Mouse (Mus musculus) stomach, embryonic 14.5 days (tissue): ENCODE data around the gene Uba52. TPM values are rescaled to one million over a fixed set of nuclear protein-coding genes. Genes with fewer than 3 reads are reported as not detected.

ENCODE experiments used
- ATAC-seq: fragments of 200-750 bp; cut with Nextera tagmentation; 2 replicates; pipeline ENCODE4 v1.8.0; 2017; ENCODE audit warnings: low read depth, moderate TSS enrichment; ENCODE audit not compliant: insufficient number of reproducible peaks, insufficient read depth, low FRiP score
- H3K27ac ChIP-seq: fragments of 300-500 bp; sonication (generic); 2 replicates; pipeline ENCODE4 v1.5.1; 2014; ENCODE audit warnings: mild to moderate bottlenecking, low read length, moderate library complexity, mixed read lengths
- H3K27me3 ChIP-seq: fragments of 300-500 bp; sonication (generic); 2 replicates; pipeline ENCODE4 v1.6.1; 2014; ENCODE audit warnings: low read length, control low read depth, mixed read lengths; ENCODE audit not compliant: control insufficient read depth, insufficient read depth
- H3K36me3 ChIP-seq: fragments of 300-500 bp; sonication (generic); 2 replicates; pipeline ENCODE4 v1.6.1; 2014; ENCODE audit warnings: mild to moderate bottlenecking, control low read depth, low read length, moderate library complexity, mixed read lengths; ENCODE audit not compliant: control insufficient read depth, insufficient read depth
- H3K4me1 ChIP-seq: fragments of 300-500 bp; sonication (generic); 2 replicates; pipeline ENCODE4 v1.6.1; 2014; ENCODE audit warnings: low read length, control low read depth, mixed read lengths; ENCODE audit not compliant: control insufficient read depth, insufficient read depth
- H3K4me2 ChIP-seq: fragments of 300-500 bp; sonication (generic); replicated peaks from 2 replicates; pipeline ENCODE4 v1.6.1; 2014; ENCODE audit warnings: low read depth, low read length, control low read depth
- H3K4me3 ChIP-seq: fragments of 300-500 bp; sonication (generic); 2 replicates; pipeline ENCODE4 v1.5.1; 2014; ENCODE audit warnings: low read depth, low read length, control low read depth
- H3K9ac ChIP-seq: fragments of 300-500 bp; sonication (generic); replicated peaks from 2 replicates; pipeline ENCODE4 v1.6.1; 2014; ENCODE audit warnings: low read depth, mild to moderate bottlenecking, control low read depth, low read length, moderate library complexity, mixed read lengths
- H3K9me3 ChIP-seq: fragments of 300-500 bp; sonication (generic); 2 replicates; pipeline ENCODE4 v1.6.1; 2016; ENCODE audit warnings: low read depth, low read length, control low read depth; ENCODE audit not compliant: control insufficient read depth
- WGBS: fragments of 180-500 bp; shearing (Covaris S2); extraction: QIAGEN DNeasy Blood & Tissue Kit; methylation state at CpG from one replicate; pipeline ENCODE4 v1.1.7; 2014; 5-methylcytosine and 5-hydroxymethylcytosine counted together
- polyA plus RNA-seq: library from polyadenylated mRNA; unstranded; fragments of >200 nt; fragmentation: Nextera tagmentation; extraction: Ambion mirVana; gene quantifications from 2 replicates; pipeline ENCODE4 v1.2.1, GENCODE M21; 2014

Gene Uba52
- polyA plus RNA-seq, 1 experiment from 2014 or later: 1,119 TPM

DNA sequence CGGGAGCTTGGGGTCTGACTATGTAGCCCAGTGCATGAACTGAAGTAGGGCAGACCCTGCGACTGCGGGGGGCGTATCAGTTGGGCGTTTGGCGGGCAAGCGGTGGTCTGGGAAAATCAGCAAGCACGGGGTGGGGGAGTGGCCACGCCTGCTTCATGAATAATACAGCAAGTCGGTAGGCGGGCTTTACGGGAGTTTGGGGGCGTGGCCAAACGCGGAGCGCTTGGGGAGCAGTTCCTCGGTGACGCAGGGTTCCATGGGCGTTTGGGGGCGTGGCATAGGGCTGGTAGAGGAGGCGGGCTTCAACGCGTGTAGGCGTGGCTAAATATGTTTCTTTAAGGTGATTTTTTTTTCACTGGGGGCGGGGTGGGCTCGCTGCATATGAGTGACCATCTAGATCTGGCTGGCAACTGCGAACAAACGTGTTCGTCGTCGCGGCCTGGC lies 28.1 kb upstream of the Uba52 start:
- WGBS: under 1% methylated on average over 32 of the region's 32 CpGs
- Histone ChIP-seq H3K27me3 (no peaks in the 10 kb centered on the region), H3K4me1 (peaks cover 18% of the 10 kb centered on the region), H3K27ac (peak overlapping the region; percentile 86), H3K9me3 (no peaks in the 10 kb centered on the region), H3K4me3 (peak overlapping the region; percentile 82), H3K36me3 (peaks cover 29% of the 10 kb centered on the region; the same call in 1 of the 2 replicates), H3K9ac (0 out of 2 replicates have a peak overlapping the region, but pooled peaks have one; percentile 73), H3K4me2 (peak overlapping the region; percentile 96)
- ATAC-seq: peak; percentile 76

GRCm38 (mm10) chr8:70538024-70538579 lies 27.5 kb upstream of the Uba52 start:
- no peaks in the 10 kb centered on the region for H3K27me3 ChIP-seq
- WGBS: 13% methylated on average over 24 of the region's 24 CpGs

DNA sequence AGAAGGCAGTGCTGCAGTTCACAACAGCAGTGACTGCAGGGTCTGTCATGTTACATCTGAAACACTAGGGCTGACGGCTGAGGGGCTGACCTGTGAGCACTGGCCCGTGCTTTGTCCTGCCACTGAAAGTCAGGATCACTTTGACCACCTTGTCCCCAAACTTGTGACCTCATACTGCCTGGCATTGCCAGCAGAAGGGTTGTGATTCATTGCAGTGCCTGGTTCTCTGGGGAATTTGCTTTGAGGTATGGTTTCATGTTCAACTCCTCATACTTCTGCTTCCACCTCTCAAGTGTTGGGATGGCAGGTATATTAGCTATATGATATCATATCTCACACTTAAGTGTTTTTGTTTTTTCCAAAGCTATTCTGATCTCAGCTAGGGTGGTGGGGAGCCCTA lies 25.1 kb upstream of the Uba52 start:
- Histone ChIP-seq H3K36me3 (peaks cover 55% of the 10 kb centered on the region), H3K27ac (no peak overlapping the region), H3K27me3 (no peaks in the 10 kb centered on the region), H3K9me3 (no peaks in the 10 kb centered on the region), H3K9ac (no peak overlapping the region), H3K4me2 (no peak overlapping the region), H3K4me1 (peaks cover 12% of the 10 kb centered on the region), H3K4me3 (no peak overlapping the region)
- ATAC-seq: no peak
- WGBS: 90% methylated on average over 2 of the region's 2 CpGs

More at GRCm38 (mm10) chr8:70538024-70538579, 27.5 kb upstream of the Uba52 start:
- peaks cover 31% of the 10 kb centered on the region; the same call in 1 of the 2 replicates for H3K36me3 ChIP-seq
- peak overlapping the region; percentile 86 for H3K27ac ChIP-seq
- H3K4me1 ChIP-seq: peaks cover 18% of the 10 kb centered on the region
- peak overlapping the region; percentile 96 for H3K4me2 ChIP-seq
- H3K9ac ChIP-seq: no peak overlapping the region
- ATAC-seq: peak; percentile 16; the same call in 1 of the 2 replicates
- H3K9me3 ChIP-seq: no peaks in the 10 kb centered on the region
- H3K4me3 ChIP-seq: peak overlapping the region; percentile 82

DNA sequence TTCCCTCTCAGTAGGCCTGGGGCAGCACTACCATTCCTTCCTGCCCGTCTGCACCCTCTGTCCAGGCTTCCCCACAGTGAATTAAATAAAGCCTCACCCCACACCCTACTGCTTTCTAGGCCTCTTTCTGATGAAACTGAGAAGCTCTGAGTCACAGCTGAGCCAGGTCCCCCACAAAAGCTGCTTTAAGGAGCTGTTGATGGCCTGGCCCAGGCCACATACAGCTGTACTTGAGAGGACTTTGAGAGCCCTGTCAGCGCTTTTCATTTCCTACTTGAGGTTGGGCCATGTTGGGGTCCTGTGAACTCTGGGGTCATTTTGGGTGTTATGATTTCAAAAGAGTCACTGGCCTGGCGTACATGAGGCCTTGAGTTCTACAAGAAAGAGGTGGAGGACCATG lies 24.6 kb upstream of the Uba52 start:
- Histone ChIP-seq H3K27ac (no peak overlapping the region), H3K9me3 (no peaks in the 10 kb centered on the region), H3K27me3 (no peaks in the 10 kb centered on the region), H3K36me3 (peaks cover 59% of the 10 kb centered on the region), H3K9ac (no peak overlapping the region), H3K4me2 (no peak overlapping the region), H3K4me1 (peaks cover 7% of the 10 kb centered on the region), H3K4me3 (no peak overlapping the region)
- 91% methylated on average over 3 of the region's 3 CpGs for WGBS
- ATAC-seq: no peak

DNA sequence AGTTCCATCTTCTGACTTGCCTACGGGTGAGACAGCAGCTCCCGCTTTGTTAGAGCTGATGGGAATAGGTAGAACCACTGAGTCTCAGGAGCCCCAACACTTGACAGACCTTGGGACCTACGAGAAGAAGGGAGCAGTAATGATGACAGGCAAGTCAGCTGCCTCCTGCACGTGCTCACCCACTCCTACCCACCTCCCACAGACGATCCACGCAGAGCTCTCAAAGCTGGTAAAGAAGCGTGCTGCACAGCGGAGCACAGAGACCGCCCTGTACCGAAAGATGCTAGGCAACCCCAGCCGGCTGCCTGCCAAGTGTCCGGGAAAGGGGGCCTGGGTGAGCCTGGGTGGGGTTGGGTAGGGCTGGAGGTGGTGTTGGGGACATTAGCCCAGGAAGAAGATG lies 23.7 kb upstream of the Uba52 start:
- WGBS: 93% methylated on average over 12 of the region's 12 CpGs
- Histone ChIP-seq H3K9me3 (no peaks in the 10 kb centered on the region), H3K4me2 (no peak overlapping the region), H3K9ac (no peak overlapping the region), H3K4me3 (no peak overlapping the region), H3K27ac (no peak overlapping the region), H3K27me3 (no peaks in the 10 kb centered on the region), H3K4me1 (peaks cover 5% of the 10 kb centered on the region; the same call in 1 of the 2 replicates), H3K36me3 (peaks cover 64% of the 10 kb centered on the region)
- ATAC-seq: no peak

DNA sequence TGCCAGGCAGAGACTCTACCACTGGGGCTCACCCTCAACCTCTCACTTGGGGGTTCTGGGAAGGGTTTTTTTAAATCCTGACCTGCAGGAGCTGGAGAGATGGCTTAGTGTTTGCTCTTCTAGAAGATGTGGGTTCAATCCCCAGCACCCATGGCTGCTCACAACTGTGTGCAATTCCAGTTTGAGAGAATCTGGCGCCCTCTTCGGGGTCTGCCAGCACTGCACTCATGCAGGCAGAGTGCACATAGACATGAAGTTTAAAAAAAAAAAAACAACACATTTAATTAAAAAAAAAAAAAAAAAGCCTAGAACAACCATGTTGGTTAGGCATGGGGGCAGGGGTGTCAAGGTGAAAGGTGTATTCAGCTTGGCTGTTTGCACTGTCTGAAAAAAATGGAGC lies 19.7 kb upstream of the Uba52 start:
- Histone ChIP-seq H3K9ac (no peak overlapping the region), H3K4me2 (no peak overlapping the region), H3K4me1 (peaks cover 13% of the 10 kb centered on the region), H3K27ac (no peak overlapping the region), H3K9me3 (no peaks in the 10 kb centered on the region), H3K36me3 (peaks cover 46% of the 10 kb centered on the region), H3K27me3 (no peaks in the 10 kb centered on the region), H3K4me3 (no peak overlapping the region)
- no peak for ATAC-seq
- 92% methylated on average over 2 of the region's 2 CpGs for WGBS

- no peak for ATAC-seq
- WGBS: 93% methylated on average over 3 of the region's 3 CpGs
- H3K9ac ChIP-seq: no peak overlapping the region
- H3K4me1 ChIP-seq: peaks cover 13% of the 10 kb centered on the region
- H3K9me3 ChIP-seq: no peaks in the 10 kb centered on the region
- no peak overlapping the region for H3K4me3 ChIP-seq
- H3K27me3 ChIP-seq: no peaks in the 10 kb centered on the region
- no peak overlapping the region for H3K27ac ChIP-seq
- H3K4me2 ChIP-seq: no peak overlapping the region
- peaks cover 42% of the 10 kb centered on the region for H3K36me3 ChIP-seq
Measured at GRCm38 (mm10) chr8:70529741-70530161, 19.1 kb upstream of the Uba52 start.

GRCm38 (mm10) chr8:70529299-70529698 lies 18.7 kb upstream of the Uba52 start:
- Histone ChIP-seq H3K9me3 (no peaks in the 10 kb centered on the region), H3K36me3 (peaks cover 38% of the 10 kb centered on the region), H3K27ac (no peak overlapping the region), H3K27me3 (no peaks in the 10 kb centered on the region), H3K9ac (no peak overlapping the region), H3K4me3 (no peak overlapping the region), H3K4me1 (peaks cover 13% of the 10 kb centered on the region), H3K4me2 (no peak overlapping the region)
- WGBS: 78% methylated on average over 5 of the region's 5 CpGs
- no peak for ATAC-seq
